Mouse (Mus musculus): ENCODE results near the gene Cyb561a3.
A peak's percentile ranks its signal among the peaks of the same experiment; 100 is the strongest.
"Not testable (repeated sequence)": the region's sequence is repeated elsewhere in the genome, so short reads cannot be mapped to it uniquely, and the experiment has no call there.

The Cyb561a3 gene

DNA sequence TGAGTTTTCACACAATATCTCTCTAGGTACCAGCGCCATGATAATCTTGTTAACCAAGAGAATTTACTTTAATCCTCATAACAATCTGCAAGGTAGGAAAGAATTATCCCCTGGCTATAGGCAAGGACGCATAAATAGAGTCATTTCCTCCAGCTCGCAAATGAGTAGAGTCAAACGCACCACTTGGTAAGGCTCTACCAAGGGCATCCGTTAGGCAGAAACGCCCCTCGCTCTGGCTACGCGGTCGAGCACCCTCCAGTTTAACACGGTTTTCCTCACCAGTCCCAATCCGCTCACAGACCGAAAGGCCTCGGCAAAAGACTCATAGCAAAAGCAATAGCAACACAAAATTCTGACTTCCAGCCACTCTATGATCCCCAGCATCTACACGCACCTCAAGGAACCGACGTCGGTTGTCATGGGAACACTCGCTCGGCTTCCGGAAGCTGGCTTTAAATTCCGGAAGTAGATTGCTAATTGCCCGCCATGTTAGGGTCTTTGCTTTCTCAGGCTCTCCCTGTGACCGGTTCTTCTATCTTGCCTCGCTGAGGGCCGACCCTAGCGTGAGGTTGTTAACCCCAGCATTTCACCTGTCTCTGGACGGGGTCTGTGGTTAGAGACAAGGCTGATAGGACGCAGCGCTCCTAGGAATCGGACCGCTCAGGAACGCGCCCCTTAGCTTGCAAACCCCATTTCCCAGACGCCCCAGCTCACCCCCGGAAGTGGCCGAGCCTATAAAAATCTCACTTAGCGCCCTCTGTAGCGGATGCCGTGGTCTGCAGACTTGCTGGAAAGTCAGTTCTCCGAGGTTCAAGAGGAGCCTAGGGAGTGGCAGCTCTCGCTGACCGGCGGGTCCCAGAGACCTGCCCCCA lies at the start of gene Cyb561a3, which contains the start of gene Tmem138:
Cyb561a3 (plus strand) TSS at position 483 of the 872 bp plus-strand sequence.
Tmem138 (minus strand) TSS at position 673 of the 872 bp plus-strand sequence.
- peak; percentile 91 for DNase-seq

DNA sequence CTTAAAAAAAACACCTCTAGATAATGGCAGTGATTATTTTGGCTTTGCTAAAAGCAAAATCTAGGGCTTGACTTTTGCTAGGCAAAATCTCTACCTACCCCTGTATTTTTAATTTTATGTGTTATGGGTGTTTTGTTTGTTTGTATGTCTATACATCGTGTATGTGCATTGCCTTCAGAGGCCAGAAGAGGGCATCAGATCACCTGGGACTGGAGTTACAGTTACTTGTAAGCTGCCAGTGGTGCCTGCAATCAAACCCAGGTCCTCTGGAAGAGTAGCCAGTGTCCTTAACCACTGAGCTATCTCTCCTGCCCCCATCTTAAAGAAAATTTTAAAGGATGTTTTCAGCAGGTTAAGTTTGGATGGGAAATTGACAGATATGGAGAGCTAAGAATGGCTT lies 46.9 kb upstream of the Cyb561a3 start:
- no peak for DNase-seq

DNA sequence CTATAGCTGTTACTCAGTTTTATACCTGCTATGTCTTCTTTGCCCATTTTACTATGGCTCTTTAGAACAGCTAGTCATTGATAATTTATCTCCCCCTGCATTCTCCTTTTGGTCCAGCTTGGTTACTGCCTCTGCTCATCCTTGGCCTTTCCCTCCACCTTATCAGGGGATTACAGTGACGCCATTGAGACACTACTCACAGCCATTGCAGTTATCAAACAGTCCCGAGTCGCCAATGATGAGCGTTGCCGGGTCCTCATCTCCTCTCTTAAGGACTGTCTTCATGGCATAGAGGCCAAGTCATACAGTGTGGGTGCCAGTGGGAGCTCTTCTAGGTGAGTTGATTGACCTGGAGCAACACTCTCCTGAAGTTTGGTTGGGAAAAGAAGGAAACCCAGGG lies 37.5 kb upstream of the Cyb561a3 start:
- DNase-seq: no peak

DNA sequence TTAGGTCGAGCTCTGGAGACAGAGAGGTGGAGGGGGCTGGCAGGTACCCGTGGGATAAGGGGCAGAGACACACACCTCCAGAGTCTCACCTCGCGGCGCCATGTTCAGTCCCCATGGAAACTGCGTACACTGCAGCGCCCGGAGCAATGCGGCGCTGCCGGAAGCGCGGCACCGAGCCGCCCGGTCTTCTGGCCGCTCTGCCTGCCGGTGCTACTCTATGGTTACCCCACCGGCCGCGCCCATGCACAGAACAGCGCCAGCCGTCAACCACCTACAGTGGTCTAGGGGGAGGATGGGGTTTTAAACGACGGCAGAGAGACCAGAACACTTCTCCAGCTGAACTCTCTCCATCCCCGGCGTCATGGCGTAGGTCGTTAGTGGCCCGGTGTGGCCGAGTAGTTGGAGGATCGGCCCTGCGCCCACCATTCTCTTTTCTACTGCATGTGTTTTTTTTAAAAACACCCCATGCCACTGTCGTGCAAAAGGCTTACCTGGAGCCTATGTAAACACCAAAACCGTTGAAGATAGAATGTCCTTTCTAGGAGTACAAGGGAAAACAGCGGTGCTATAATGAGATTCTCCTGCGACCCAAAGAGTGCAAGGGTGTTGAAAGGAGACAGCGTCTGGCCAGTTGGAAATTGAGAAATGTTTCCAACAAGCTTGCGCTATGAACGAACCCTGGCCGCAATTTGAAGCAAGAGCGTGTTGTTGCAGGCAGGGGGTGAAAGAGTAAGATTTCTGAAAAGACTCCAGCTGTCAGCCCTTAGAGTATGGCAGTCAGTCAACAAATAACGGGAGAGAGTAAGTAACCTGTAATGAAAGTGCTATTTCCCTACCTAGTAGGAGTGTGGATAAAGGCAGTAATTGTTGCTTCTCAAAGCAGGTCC lies 21.1 kb upstream of the Cyb561a3 start, which contains the start of gene Tmem216:
Tmem216 (minus strand) TSS at position 615 of the 887 bp plus-strand sequence.
- peak; percentile 82 for DNase-seq

DNA sequence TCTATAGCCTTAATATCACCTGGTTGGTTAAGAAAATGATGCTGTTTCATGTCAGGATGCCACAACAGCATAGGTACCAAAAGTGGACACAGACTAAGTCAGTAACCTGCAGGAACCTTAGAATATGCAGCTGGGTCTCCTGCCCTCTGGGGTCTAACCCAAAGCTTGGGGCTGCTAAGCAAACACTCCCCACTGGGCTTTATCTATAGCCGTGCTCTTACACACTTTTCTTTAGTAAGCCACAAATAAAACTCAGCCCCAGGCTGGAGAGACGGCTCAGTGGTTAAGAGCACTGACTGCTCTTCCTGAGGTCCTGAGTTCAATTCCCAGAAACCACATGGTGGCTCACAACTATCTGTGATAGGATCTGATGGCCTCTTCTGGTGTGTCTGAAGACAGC lies 20.0 kb upstream of the Cyb561a3 start:
- DNase-seq: no peak

DNA sequence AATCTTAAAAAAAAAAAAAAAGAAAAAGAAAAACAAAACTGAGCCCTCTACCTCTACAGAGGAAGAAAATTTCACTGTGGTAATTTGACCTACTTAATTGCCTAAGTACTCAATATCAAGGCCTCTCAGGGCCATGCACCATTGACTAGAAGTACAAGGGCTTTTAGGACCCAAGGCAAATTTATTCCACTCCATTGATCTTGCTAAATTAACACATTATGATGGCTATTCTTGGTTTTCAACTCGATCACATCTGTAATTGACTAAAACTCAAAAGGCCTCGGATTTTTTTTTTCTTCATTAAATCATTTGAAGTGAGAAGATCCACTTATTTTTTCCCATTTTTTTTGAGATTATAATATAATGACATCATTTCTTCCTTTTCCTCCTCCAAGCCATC lies 19.5 kb upstream of the Cyb561a3 start:
- no peak for DNase-seq

DNA sequence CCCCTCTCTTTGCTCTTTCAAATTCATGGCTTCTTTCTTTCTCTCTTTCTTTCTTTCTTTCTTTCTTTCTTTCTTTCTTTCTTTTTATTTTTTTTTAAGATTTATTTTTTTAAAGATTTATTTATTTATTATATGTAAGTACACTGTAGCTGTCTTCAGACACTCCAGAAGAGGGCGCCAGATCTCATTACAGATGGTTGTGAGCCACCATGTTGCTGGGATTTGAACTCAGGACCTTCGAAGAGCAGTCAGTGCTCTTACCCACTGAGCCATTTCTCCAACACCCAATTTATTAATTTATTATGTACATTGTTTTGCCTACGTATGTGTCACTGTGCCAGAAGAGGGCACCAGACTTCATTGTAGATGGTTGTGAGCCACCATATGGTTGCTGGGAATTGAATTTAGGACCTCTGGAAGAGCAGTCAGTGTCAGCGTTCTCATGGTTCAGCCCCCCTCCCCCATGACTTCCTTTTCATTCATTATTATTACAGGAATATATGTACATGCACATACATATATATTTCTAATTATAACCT lies 19.1 kb upstream of the Cyb561a3 start:
- DNase-seq: not testable (repeated sequence)

DNA sequence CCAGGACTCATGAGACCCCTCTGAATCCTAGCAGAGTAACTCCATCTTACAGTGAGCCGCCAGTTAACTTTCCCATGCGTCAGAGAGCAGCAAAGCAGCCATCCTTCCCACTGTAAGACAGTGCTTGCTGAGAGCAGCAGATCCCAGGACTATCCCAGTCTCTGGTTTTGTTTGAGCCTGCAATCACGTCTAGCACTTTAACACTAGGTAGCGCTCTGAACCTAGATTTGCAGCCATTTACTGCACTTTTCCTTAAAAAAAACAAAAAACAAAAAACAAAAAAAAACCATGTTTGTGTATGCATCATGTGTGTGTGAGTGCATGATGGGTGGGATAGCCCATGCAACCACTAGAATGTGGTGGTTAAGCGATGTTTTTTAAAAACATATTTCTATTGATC lies 16.9 kb upstream of the Cyb561a3 start:
- no peak for DNase-seq

DNA sequence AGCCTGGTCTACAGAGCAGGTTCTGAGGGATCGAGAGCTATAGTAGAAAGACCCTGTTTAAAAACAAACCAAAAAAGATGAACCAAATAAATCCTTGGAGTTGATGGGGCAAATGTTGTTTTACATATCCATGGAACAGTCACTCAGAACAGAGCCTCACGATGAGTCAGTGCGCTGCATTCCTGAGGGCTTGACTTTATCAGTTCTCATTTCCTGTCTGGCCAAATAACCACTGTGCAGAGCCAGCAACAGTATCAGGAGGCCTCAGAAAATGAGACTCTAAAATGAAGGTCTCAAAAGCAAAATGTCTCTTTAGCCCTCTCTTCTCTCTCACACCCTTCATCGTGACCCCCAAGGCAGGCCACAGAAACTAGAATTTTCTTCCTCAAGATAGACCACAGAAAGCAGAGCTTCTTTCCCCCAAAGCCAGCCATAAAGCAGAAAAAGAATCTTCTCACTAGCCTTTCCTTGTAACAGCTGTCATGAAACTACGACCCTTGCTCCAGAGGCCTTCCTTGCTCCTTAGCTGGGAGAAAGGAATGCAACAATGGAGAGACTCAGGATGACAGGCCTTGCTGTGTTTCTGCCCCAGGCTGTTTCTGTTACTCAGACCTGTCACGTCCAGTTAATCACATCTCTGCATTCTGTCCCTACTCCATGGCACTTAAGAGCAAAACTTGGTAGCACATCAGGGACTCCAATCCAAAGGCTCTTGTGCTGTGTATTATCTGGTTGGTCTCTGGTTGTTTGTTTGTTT lies 15.2 kb upstream of the Cyb561a3 start:
- no peak for DNase-seq

DNA sequence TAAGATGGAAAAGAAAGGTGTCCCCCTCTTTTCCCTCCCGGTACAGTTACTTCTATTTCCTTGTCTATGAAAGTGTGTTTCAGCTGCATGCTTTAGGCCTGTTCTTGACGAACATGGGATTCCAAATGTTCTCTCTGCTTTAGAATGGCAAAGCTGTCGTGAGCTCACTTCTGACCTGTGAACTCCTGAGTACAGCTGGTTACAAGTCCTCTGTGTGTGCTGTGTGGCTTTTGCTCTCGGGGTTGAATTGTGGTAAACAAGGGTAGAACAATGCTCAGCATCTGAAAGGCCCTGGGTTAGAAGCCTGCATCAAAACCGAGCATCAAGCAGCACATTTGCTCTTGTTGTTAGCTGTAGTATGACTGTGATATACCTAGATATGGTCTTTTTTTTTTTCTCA lies 14.6 kb upstream of the Cyb561a3 start:
- DNase-seq: no peak

DNA sequence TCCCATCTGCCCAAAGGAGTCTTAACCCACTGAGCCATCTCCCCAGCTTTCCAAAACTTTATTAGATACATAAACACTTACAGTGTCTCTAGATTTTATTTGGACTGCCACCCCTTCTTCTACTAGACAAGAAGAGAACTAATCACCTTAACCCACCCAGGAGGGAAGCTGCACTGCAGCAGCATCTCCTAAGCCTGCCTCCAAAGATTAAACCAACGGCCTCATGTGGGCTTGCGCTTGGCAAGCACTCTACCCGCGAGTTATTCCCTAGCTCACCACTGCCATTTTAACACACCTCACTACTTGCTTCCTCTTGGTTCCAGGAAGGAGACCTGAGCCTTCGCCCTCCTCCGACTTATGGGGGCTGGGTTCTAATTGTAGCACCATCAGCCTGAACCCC lies 12.7 kb upstream of the Cyb561a3 start:
- no peak for DNase-seq

DNA sequence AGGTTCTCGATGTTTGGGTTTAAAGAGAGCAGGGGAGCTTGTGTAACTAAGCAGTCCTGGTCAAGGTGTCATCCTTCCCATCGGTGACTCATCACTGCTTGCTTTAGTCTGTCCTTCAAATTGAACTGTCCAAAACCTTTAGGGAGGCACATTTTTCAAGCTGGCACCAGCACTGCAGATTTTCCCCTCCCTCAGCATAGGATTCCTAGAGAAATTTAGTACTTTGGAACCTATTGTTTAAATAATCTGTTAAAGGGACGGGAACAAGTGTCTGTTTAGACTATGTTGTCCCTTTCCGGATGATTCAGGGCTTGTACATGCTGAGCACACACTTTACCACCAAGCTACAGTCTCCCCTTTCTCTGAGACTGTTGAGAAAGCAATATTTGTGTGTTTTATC lies 11.8 kb upstream of the Cyb561a3 start:
- DNase-seq: no peak

DNA sequence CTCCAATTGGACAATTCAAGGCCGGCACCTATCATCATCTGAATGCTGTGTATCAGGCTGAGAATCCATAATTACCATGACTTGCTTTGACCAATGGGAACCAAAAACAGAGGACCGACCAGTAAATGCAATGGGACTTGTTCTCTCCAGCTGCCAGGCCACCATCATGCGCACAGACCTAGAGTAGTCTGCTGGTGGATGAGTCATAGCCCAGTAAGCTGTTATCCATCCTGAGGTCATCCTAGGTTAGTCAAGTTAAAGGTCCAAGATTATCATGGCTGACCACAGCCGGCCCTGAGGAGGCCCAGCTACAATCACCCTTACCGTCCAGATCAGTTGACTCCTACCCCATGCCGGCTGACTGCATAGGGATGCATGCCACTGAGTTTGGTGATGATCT lies 7.3 kb upstream of the Cyb561a3 start:
- DNase-seq: no peak

DNA sequence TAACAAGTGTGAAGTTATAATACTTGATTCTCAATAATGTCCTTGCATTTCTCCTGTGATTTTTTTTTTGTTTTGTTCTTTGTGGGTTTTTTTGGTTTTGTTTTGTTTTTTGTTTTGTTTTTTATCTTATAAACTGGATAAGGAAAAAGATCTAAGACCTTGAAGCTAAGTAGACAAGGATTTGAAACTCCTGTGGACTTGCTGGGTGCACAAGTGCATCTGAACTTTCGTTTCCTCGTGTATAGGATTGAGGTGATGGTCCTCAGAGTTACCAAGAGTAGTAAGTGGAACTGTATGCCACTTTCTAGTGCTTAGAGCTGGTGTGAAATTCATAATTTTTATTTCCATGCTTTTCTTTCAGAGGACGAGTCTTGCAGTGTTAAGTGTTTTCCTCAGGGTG lies 3.1 kb downstream of the Cyb561a3 start:
- no peak for DNase-seq

DNA sequence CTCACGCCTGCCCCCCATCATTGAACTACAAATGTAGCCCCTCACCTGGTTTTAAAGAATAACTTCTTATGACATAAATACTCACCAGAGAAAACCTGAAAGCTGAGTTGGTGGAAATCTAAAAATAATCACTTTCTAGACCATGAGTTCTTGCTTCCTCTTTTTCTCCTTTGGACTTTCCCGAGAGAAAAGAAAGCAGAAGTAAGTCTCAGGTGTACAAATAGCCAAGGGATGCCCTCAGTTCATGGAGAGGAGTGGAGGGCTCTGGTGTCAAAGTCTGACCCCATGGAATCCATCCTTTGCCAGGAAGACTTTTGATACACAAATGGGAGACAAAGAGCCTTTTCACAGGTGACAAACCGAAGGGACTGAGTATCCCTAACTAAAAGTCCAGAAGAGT lies 3.8 kb downstream of the Cyb561a3 start:
- no peak for DNase-seq

DNA sequence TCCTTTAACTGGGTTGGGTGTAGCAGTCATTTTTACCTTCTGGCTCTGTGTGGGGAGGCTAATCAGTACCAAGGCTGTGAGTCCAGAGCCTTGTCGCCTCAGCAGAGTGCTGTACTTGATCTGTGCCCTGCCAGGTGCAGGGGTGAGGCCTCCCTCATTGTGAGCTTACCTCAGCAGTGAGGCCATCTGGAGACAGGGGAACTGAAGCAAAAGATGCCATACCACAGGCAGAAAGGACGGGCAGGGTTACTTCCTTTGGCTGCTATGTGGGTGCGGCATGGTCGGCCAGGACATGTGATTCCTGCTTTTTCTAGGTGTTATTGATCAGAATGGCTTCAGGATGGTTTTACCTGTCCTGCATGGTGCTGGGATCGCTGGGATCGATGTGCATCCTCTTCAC lies 5.0 kb downstream of the Cyb561a3 start:
- DNase-seq: no peak

DNA sequence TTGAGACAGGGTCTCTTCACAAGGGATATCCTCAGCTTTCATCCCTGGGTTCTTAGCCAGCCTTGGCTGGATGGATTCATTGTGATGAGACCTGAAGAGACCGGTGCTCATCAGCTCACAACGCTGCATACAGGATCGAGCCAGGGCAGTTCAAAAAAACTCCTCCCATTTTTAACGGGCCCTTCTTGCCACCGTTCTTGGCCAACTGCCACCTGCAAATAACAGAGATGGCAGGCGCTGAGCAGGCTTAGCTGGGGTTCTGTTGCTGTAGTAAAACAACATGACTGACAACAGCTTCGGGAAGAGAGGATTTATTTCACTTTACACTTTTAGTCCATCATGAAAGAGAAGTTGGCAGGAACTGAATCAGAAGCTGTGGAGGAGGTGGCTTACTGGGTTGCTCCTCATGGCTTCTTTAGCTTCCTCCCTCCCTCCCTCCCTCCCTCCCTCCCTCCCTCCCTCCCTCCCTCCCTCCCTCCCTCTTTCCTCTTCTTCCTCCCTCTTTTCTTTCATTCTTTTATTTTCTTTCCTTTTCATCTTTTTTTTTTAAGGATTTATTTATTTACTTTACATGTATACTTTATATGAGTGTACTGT lies 6.7 kb downstream of the Cyb561a3 start:
- DNase-seq: no peak

DNA sequence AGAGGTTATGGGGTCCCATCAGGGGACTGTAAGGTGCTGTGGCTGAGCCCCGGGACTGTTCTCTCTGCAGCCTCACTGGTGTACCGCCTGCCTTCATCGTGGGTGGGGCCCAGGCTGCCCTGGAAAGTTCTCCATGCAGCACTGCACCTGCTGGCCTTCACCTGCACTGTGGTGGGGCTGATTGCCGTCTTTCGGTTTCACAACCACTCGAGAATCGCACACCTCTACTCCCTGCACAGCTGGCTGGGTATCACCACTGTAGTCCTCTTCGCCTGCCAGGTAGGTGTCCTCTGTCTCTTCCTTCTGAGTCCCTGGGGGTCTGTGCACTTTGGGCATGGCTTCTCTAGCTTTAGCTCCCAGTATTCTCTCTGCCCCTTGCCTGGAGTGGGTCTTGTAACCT lies 8.1 kb downstream of the Cyb561a3 start:
- DNase-seq: no peak

DNA sequence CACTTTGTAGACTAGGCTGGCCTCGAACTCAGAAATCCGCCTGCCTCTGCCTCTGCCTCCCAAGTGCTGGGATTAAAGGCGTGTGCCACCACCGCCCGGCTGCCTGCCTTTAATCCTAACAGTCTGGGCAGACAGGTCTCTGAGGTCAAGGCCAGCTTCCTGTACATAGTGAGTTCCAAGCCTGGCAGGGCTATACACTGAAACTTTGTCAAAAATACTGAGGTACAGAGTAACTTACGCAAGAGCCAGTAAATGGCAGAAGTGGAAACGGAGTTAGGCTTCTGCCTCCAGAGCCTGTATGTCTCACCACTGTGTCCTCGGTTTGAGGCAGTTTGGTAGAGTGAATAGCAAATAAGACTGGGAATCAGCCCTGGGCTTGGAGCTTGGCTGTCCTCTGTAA lies 10.3 kb downstream of the Cyb561a3 start:
- DNase-seq: no peak

DNA sequence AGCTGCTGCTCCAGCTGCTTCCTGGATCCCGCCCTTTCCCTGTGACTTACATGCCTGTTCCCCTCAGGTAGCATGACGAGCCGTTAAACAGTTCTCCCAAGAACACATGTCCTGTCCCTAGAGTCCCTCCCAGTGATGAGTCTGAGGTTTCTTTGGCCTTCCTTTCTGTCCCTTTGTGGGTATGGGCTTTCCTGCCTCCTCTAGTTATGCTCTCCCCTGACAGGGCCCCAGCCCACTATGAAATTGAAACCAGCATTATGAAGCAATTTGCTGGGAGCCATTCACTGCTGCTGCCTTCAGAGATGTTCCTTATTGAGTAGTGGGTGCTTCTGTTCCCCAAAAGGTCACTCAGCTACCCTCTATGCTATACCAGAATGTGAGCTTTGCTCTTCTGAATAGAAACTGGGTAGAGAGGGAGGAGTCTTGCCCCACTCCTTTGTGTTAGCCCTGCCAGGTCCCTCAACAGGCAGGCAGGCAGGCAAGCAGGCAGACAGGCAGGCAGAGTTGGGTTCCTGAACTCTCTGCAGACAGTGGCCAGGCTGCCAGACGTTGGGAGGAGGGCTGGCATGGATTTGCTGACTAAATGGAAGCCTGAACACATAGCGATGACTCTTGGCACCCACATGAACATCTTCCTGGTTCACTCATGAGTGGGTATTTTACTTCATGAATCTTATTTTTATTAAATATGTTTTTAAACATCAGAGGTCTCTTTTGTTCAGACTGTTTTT lies 12.3 kb downstream of the Cyb561a3 start:
- no peak for DNase-seq

DNA sequence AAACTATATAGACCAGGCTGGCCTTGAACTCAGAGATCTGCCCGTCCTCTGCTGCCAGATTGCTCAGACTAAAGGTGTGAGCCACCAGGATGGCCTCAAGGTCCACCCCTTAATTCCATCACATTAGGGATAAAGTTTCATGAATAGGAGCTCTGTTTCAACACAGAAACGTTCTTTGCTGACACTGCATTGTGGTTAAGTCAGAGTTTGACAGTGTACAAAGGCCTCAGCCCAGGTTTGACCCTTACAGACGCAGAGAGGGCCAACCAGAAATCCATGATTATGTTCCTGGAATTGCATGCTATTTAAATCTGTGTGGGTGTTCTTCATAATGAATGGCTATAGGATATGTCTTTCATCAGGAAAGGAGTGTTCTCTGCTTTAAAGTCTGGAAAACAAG lies 13.3 kb downstream of the Cyb561a3 start:
- DNase-seq: no peak

All from cerebellum, adult 8-10 months (tissue).